In the genomic region with DNA sequence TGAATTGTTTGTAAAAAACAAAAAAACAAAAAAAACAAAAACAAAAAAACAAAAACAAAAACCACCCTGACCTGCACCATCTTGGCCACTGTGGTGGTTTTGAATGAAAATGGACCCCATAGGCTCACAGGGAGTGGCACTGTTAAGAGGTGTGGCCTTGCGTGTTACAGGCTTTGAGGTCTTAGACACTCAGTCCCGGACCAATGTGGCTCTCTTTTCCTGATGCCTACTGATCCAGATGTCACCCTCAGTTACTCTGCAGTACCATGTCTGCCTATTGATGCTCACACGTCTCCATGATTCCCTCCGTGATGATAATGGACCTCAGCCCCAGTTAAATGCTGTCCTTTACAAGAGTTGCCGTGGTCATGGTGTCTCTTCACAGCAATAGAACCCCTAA, we compare ENCODE assay signal across 37 mouse cellular contexts. TPM values are rescaled to one million over a fixed set of nuclear protein-coding genes. Genes with fewer than 3 reads are reported as not detected.
"Had no signal": no experiment of that assay in that cellular context is flagged by ENCODE, and none has a peak within 500 bp of the region (broad histone marks: within the 10 kb centered on the region; RNA-seq: fewer than 3 reads in every experiment).

No protein-coding gene starts in this region.

- H3K27me3 ChIP-seq: limb, embryonic 12.5 days; limb, embryonic 13.5 days; limb, embryonic 15.5 days; liver, embryonic 15.5 days; lung, embryonic 15.5 days; midbrain, embryonic 12.5 days; midbrain, embryonic 13.5 days; midbrain, embryonic 15.5 days; neural tube, embryonic 12.5 days; neural tube, embryonic 13.5 days had no signal

- H3K9me3 ChIP-seq: limb, embryonic 10.5 days; limb, embryonic 12.5 days; limb, embryonic 13.5 days; limb, embryonic 15.5 days; liver, embryonic 12.5 days; liver, embryonic 13.5 days; liver, embryonic 15.5 days; lung, embryonic 15.5 days; megakaryocyte, embryonic 14.5 days; midbrain, embryonic 10.5 days; midbrain, embryonic 12.5 days; midbrain, embryonic 13.5 days; midbrain, embryonic 15.5 days; neural tube, embryonic 12.5 days; neural tube, embryonic 13.5 days had no signal

- H3K4me3 ChIP-seq: limb, embryonic 10.5 days; limb, embryonic 12.5 days; limb, embryonic 13.5 days; limb, embryonic 15.5 days; liver, embryonic 12.5 days; liver, embryonic 13.5 days; liver, embryonic 15.5 days; lung, embryonic 15.5 days; megakaryocyte, embryonic 14.5 days; midbrain, embryonic 10.5 days; midbrain, embryonic 12.5 days; midbrain, embryonic 13.5 days; midbrain, embryonic 15.5 days; myocyte; neural tube, embryonic 12.5 days; neural tube, embryonic 13.5 days had no signal

- H3K36me3 ChIP-seq: limb, embryonic 10.5 days; limb, embryonic 12.5 days; limb, embryonic 13.5 days; limb, embryonic 15.5 days; liver, embryonic 12.5 days; liver, embryonic 13.5 days; liver, embryonic 15.5 days; lung, embryonic 15.5 days; midbrain, embryonic 10.5 days; midbrain, embryonic 12.5 days; midbrain, embryonic 13.5 days; midbrain, embryonic 15.5 days; neural tube, embryonic 12.5 days; neural tube, embryonic 13.5 days had no signal

- H3K27ac ChIP-seq: limb, embryonic 10.5 days; limb, embryonic 12.5 days; limb, embryonic 13.5 days; limb, embryonic 15.5 days; liver, embryonic 12.5 days; liver, embryonic 13.5 days; liver, embryonic 14.5 days; liver, embryonic 15.5 days; lung, embryonic 15.5 days; macrophage; midbrain, embryonic 10.5 days; midbrain, embryonic 12.5 days; midbrain, embryonic 13.5 days; midbrain, embryonic 15.5 days; neural tube, embryonic 12.5 days; neural tube, embryonic 13.5 days had no signal

- H3K4me2 ChIP-seq: limb, embryonic 12.5 days; limb, embryonic 13.5 days; limb, embryonic 15.5 days; liver, embryonic 11.5 days; liver, embryonic 12.5 days; liver, embryonic 13.5 days; liver, embryonic 15.5 days; lung, embryonic 14.5 days; lung, embryonic 15.5 days; midbrain, embryonic 11.5 days; midbrain, embryonic 12.5 days; midbrain, embryonic 13.5 days; midbrain, embryonic 15.5 days; neural tube, embryonic 12.5 days; neural tube, embryonic 13.5 days had no signal

- DNase-seq: left cerebral cortex, postnatal 4 days; liver; liver, embryonic 13.5 days; liver, postnatal 0 days; lung, adult 18-20 months; lung, adult 2 months; lung, embryonic 14.5 days; lung, postnatal 10 days; lung, postnatal 14 days; lung, postnatal 36 days; lung, postnatal 4 days; midbrain, embryonic 14.5 days had no signal

- ATAC-seq: liver, embryonic 12.5 days; liver, postnatal 0 days; lung, postnatal 0 days; midbrain, embryonic 13.5 days; midbrain, embryonic 15.5 days; midbrain, embryonic 16.5 days had no signal

- H3K4me1 ChIP-seq: limb, embryonic 12.5 days; limb, embryonic 13.5 days; limb, embryonic 15.5 days; liver, embryonic 12.5 days; liver, embryonic 13.5 days; liver, embryonic 15.5 days; lung, embryonic 15.5 days; megakaryocyte, embryonic 14.5 days; midbrain, embryonic 10.5 days; midbrain, embryonic 12.5 days; midbrain, embryonic 13.5 days; midbrain, embryonic 15.5 days; neural tube, embryonic 12.5 days; neural tube, embryonic 13.5 days had no signal

- H3K9ac ChIP-seq: limb, embryonic 12.5 days; limb, embryonic 13.5 days; limb, embryonic 15.5 days; liver, embryonic 12.5 days; liver, embryonic 13.5 days; liver, embryonic 14.5 days; liver, embryonic 15.5 days; liver, postnatal 0 days; lung, embryonic 14.5 days; lung, embryonic 15.5 days; midbrain, embryonic 12.5 days; midbrain, embryonic 13.5 days; midbrain, embryonic 15.5 days; neural tube, embryonic 12.5 days; neural tube, embryonic 13.5 days had no signal

RNA-seq across cellular contexts. Expression of a gene that starts 19.4 kb away (rescaled TPM):
- polyA plus RNA-seq: limb, embryonic 10.5 days; limb, embryonic 11.5 days; limb, embryonic 12.5 days; liver, adult 2 months; liver, embryonic 12.5 days; liver, embryonic 13.5 days; liver, embryonic 14.5 days; liver, embryonic 15.5 days; liver, embryonic 16.5 days; liver, postnatal 0 days; lung, adult 2 months; lung, embryonic 14.5 days; macrophage; myocyte; neural tube, embryonic 11.5 days had no signal

RNA-seq across cellular contexts. Expression of a gene that starts 19.8 kb away (rescaled TPM):
- polyA plus RNA-seq: limb, embryonic 12.5 days; liver, adult 2 months; liver, embryonic 12.5 days; liver, embryonic 13.5 days; lung, adult 2 months; lung, embryonic 14.5 days; macrophage; midbrain, embryonic 11.5 days; myocyte; neural tube, embryonic 11.5 days had no signal
